Mouse (Mus musculus): ENCODE data around the gene Cldn18. TPM values are rescaled to one million over a fixed set of nuclear protein-coding genes. Genes with fewer than 3 reads are reported as not detected.

Gene Cldn18
- polyA plus RNA-seq, 1 experiment from 2014 or later: 3.5 TPM

GRCm38 (mm10) chr9:99720011-99720410, 2.9 kb upstream of the Cldn18 start:
- no peak for DNase-seq (ENCODE audit: low spot score)
- Histone ChIP-seq H3K27me3 (replicated peaks; ENCODE audit: control insufficient read depth, insufficient read depth, low read length) (no peaks in the 10 kb centered on the region), H3K9ac (ENCODE audit: low read length) (no peak overlapping the region), H3K4me3 (ENCODE audit: low read depth, low read length) (no peak overlapping the region), H3K4me2 (ENCODE audit: low read length) (no peak overlapping the region), H3K36me3 (ENCODE audit: control insufficient read depth, insufficient read depth, low read length) (no peaks in the 10 kb centered on the region), H3K4me1 (replicated peaks; ENCODE audit: control insufficient read depth, insufficient read depth, low read length) (no peaks in the 10 kb centered on the region), H3K9me3 (ENCODE audit: control insufficient read depth, low read length) (no peaks in the 10 kb centered on the region), H3K27ac (ENCODE audit: low read depth) (no peak overlapping the region)
- 26% methylated on average over 1 of the region's 1 CpGs for WGBS
- no peak for ATAC-seq (replicated peaks; ENCODE audit: low FRiP score, low TSS enrichment, low read depth)

GRCm38 (mm10) chr9:99710297-99710696, 6.8 kb downstream of the Cldn18 start:
- H3K36me3 ChIP-seq (ENCODE audit: control insufficient read depth, insufficient read depth, low read length): no peaks in the 10 kb centered on the region
- peak; percentile 43; the same call in 1 of the 2 replicates for ATAC-seq (replicated peaks; ENCODE audit: low FRiP score, low TSS enrichment, low read depth)
- no peak overlapping the region for H3K9ac ChIP-seq (ENCODE audit: low read length)
- H3K4me3 ChIP-seq (ENCODE audit: low read depth, low read length): no peak overlapping the region
- H3K4me1 ChIP-seq (replicated peaks; ENCODE audit: control insufficient read depth, insufficient read depth, low read length): no peaks in the 10 kb centered on the region
- no peak for DNase-seq (ENCODE audit: low spot score)
- H3K27me3 ChIP-seq (replicated peaks; ENCODE audit: control insufficient read depth, insufficient read depth, low read length): no peaks in the 10 kb centered on the region
- H3K4me2 ChIP-seq (ENCODE audit: low read length): no peak overlapping the region
- no peaks in the 10 kb centered on the region for H3K9me3 ChIP-seq (ENCODE audit: control insufficient read depth, low read length)
- no peak overlapping the region for H3K27ac ChIP-seq (ENCODE audit: low read depth)
- 73% methylated on average over 4 of the region's 4 CpGs for WGBS

GRCm38 (mm10) chr9:99709588-99710248, 7.3 kb downstream of the Cldn18 start:
- Histone ChIP-seq H3K9ac (ENCODE audit: low read length) (no peak overlapping the region), H3K4me1 (replicated peaks; ENCODE audit: control insufficient read depth, insufficient read depth, low read length) (no peaks in the 10 kb centered on the region), H3K27ac (ENCODE audit: low read depth) (no peak overlapping the region), H3K4me2 (ENCODE audit: low read length) (no peak overlapping the region), H3K36me3 (ENCODE audit: control insufficient read depth, insufficient read depth, low read length) (no peaks in the 10 kb centered on the region), H3K9me3 (ENCODE audit: control insufficient read depth, low read length) (no peaks in the 10 kb centered on the region), H3K4me3 (ENCODE audit: low read depth, low read length) (no peak overlapping the region), H3K27me3 (replicated peaks; ENCODE audit: control insufficient read depth, insufficient read depth, low read length) (no peaks in the 10 kb centered on the region)
- ATAC-seq (replicated peaks; ENCODE audit: low FRiP score, low TSS enrichment, low read depth) (peak; percentile 43; the same call in 1 of the 2 replicates), DNase-seq (ENCODE audit: low spot score) (no peak)
- WGBS: 82% methylated on average over 22 of the region's 22 CpGs

- ATAC-seq (replicated peaks; ENCODE audit: low FRiP score, low TSS enrichment, low read depth) (no peak), DNase-seq (ENCODE audit: low spot score) (no peak)
- no peaks in the 10 kb centered on the region for H3K4me1 ChIP-seq (replicated peaks; ENCODE audit: control insufficient read depth, insufficient read depth, low read length)
- 73% methylated on average over 11 of the region's 11 CpGs for WGBS
- H3K4me3 ChIP-seq (ENCODE audit: low read depth, low read length): no peak overlapping the region
- no peaks in the 10 kb centered on the region for H3K27me3 ChIP-seq (replicated peaks; ENCODE audit: control insufficient read depth, insufficient read depth, low read length)
- no peaks in the 10 kb centered on the region for H3K9me3 ChIP-seq (ENCODE audit: control insufficient read depth, low read length)
- H3K36me3 ChIP-seq (ENCODE audit: control insufficient read depth, insufficient read depth, low read length): no peaks in the 10 kb centered on the region
- H3K27ac ChIP-seq (ENCODE audit: low read depth): no peak overlapping the region
- H3K9ac ChIP-seq (ENCODE audit: low read length): no peak overlapping the region
- H3K4me2 ChIP-seq (ENCODE audit: low read length): no peak overlapping the region
Measured at GRCm38 (mm10) chr9:99707425-99708126, 9.5 kb downstream of the Cldn18 start.

GRCm38 (mm10) chr9:99706264-99706663, 10.8 kb downstream of the Cldn18 start:
- Histone ChIP-seq H3K9me3 (ENCODE audit: control insufficient read depth, low read length) (no peaks in the 10 kb centered on the region), H3K36me3 (ENCODE audit: control insufficient read depth, insufficient read depth, low read length) (no peaks in the 10 kb centered on the region), H3K4me2 (ENCODE audit: low read length) (no peak overlapping the region), H3K9ac (ENCODE audit: low read length) (no peak overlapping the region), H3K27me3 (replicated peaks; ENCODE audit: control insufficient read depth, insufficient read depth, low read length) (no peaks in the 10 kb centered on the region), H3K27ac (ENCODE audit: low read depth) (no peak overlapping the region), H3K4me1 (replicated peaks; ENCODE audit: control insufficient read depth, insufficient read depth, low read length) (no peaks in the 10 kb centered on the region), H3K4me3 (ENCODE audit: low read depth, low read length) (no peak overlapping the region)
- ATAC-seq (replicated peaks; ENCODE audit: low FRiP score, low TSS enrichment, low read depth) (no peak), DNase-seq (ENCODE audit: low spot score) (no peak)
- WGBS: 91% methylated on average over 6 of the region's 6 CpGs

- no peak overlapping the region for H3K4me2 ChIP-seq (ENCODE audit: low read length)
- H3K9me3 ChIP-seq (ENCODE audit: control insufficient read depth, low read length): no peaks in the 10 kb centered on the region
- H3K4me1 ChIP-seq (replicated peaks; ENCODE audit: control insufficient read depth, insufficient read depth, low read length): no peaks in the 10 kb centered on the region
- 76% methylated on average over 6 of the region's 6 CpGs for WGBS
- H3K9ac ChIP-seq (ENCODE audit: low read length): no peak overlapping the region
- no peaks in the 10 kb centered on the region for H3K27me3 ChIP-seq (replicated peaks; ENCODE audit: control insufficient read depth, insufficient read depth, low read length)
- H3K27ac ChIP-seq (ENCODE audit: low read depth): no peak overlapping the region
- DNase-seq (ENCODE audit: low spot score): no peak
- no peak overlapping the region for H3K4me3 ChIP-seq (ENCODE audit: low read depth, low read length)
- no peak for ATAC-seq (replicated peaks; ENCODE audit: low FRiP score, low TSS enrichment, low read depth)
- no peaks in the 10 kb centered on the region for H3K36me3 ChIP-seq (ENCODE audit: control insufficient read depth, insufficient read depth, low read length)
Measured at GRCm38 (mm10) chr9:99703711-99704110, 13.4 kb downstream of the Cldn18 start.

GRCm38 (mm10) chr9:99702215-99702614, 14.9 kb downstream of the Cldn18 start:
- Histone ChIP-seq H3K27me3 (replicated peaks; ENCODE audit: control insufficient read depth, insufficient read depth, low read length) (no peaks in the 10 kb centered on the region), H3K4me3 (ENCODE audit: low read depth, low read length) (no peak overlapping the region), H3K36me3 (ENCODE audit: control insufficient read depth, insufficient read depth, low read length) (no peaks in the 10 kb centered on the region), H3K4me2 (ENCODE audit: low read length) (no peak overlapping the region), H3K27ac (ENCODE audit: low read depth) (no peak overlapping the region), H3K4me1 (replicated peaks; ENCODE audit: control insufficient read depth, insufficient read depth, low read length) (no peaks in the 10 kb centered on the region), H3K9ac (ENCODE audit: low read length) (no peak overlapping the region), H3K9me3 (ENCODE audit: control insufficient read depth, low read length) (no peaks in the 10 kb centered on the region)
- ATAC-seq (replicated peaks; ENCODE audit: low FRiP score, low TSS enrichment, low read depth) (0 out of 2 replicates have a peak, but pooled peaks have one; percentile 27), DNase-seq (ENCODE audit: low spot score) (no peak)
- WGBS: 75% methylated on average over 6 of the region's 6 CpGs

GRCm38 (mm10) chr9:99701187-99701586, 15.9 kb downstream of the Cldn18 start:
- no peak overlapping the region for H3K4me2 ChIP-seq (ENCODE audit: low read length)
- H3K36me3 ChIP-seq (ENCODE audit: control insufficient read depth, insufficient read depth, low read length): no peaks in the 10 kb centered on the region
- H3K9ac ChIP-seq (ENCODE audit: low read length): no peak overlapping the region
- 84% methylated on average over 2 of the region's 2 CpGs for WGBS
- DNase-seq (ENCODE audit: low spot score) (no peak), ATAC-seq (replicated peaks; ENCODE audit: low FRiP score, low TSS enrichment, low read depth) (no peak)
- no peaks in the 10 kb centered on the region for H3K27me3 ChIP-seq (replicated peaks; ENCODE audit: control insufficient read depth, insufficient read depth, low read length)
- H3K4me3 ChIP-seq (ENCODE audit: low read depth, low read length): no peak overlapping the region
- H3K9me3 ChIP-seq (ENCODE audit: control insufficient read depth, low read length): no peaks in the 10 kb centered on the region
- H3K27ac ChIP-seq (ENCODE audit: low read depth): no peak overlapping the region
- no peaks in the 10 kb centered on the region for H3K4me1 ChIP-seq (replicated peaks; ENCODE audit: control insufficient read depth, insufficient read depth, low read length)

Measured in intestine, embryonic 14.5 days (tissue).